Mouse (Mus musculus) embryonic facial prominence, embryonic 12.5 days (tissue): Measurements from ENCODE around the gene Mtmr3. TPM values are rescaled to one million over a fixed set of nuclear protein-coding genes. Genes with fewer than 3 reads are reported as not detected.
A peak's percentile ranks its signal among the peaks of the same experiment; 100 is the strongest.

ENCODE experiments used
- ATAC-seq: fragments of 200-750 bp; cut with Nextera tagmentation; 2 replicates; pipeline ENCODE4 v1.8.0; 2017; ENCODE audit not compliant: insufficient number of reproducible peaks, insufficient read depth, low FRiP score, low TSS enrichment
- H3K27ac ChIP-seq: fragments of 300-500 bp; sonication (generic); 2 replicates; pipeline ENCODE4 v1.5.1; 2016; ENCODE audit warnings: mild to moderate bottlenecking
- H3K27me3 ChIP-seq: fragments of 300-500 bp; sonication (generic); 2 replicates; pipeline ENCODE4 v1.6.1; 2016; ENCODE audit warnings: mild to moderate bottlenecking, moderate library complexity
- H3K36me3 ChIP-seq: fragments of 300-500 bp; sonication (generic); 2 replicates; pipeline ENCODE4 v1.6.1; 2016; ENCODE audit warnings: mild to moderate bottlenecking
- H3K4me1 ChIP-seq: fragments of 300-500 bp; sonication (generic); 2 replicates; pipeline ENCODE4 v1.6.1; 2016
- H3K4me2 ChIP-seq: fragments of 300-500 bp; sonication (generic); replicated peaks from 2 replicates; pipeline ENCODE4 v1.6.1; 2016; ENCODE audit warnings: mild to moderate bottlenecking, moderate library complexity
- H3K4me3 ChIP-seq: fragments of 300-500 bp; sonication (generic); 2 replicates; pipeline ENCODE4 v1.5.1; 2016; ENCODE audit warnings: mild to moderate bottlenecking
- H3K9ac ChIP-seq: fragments of 300-500 bp; sonication (generic); 2 replicates; pipeline ENCODE4 v1.6.1; 2016; ENCODE audit warnings: mild to moderate bottlenecking, moderate library complexity
- H3K9me3 ChIP-seq: fragments of 300-500 bp; sonication (generic); 2 replicates; pipeline ENCODE4 v1.6.1; 2016; ENCODE audit warnings: mild to moderate bottlenecking, moderate library complexity
- WGBS: fragments of 180-500 bp; shearing (Covaris S2); methylation state at CpG from one replicate; pipeline ENCODE4 v1.1.7; 2016; 5-methylcytosine and 5-hydroxymethylcytosine counted together
- polyA plus RNA-seq: library from polyadenylated mRNA; unstranded; fragments of >200 nt; fragmentation: Nextera tagmentation; extraction: Ambion mirVana; gene quantifications from 2 replicates; pipeline ENCODE4 v1.2.1, GENCODE M21; 2016

Gene Mtmr3
- polyA plus RNA-seq: 37.0 and 37.9 TPM in 2 replicates

DNA sequence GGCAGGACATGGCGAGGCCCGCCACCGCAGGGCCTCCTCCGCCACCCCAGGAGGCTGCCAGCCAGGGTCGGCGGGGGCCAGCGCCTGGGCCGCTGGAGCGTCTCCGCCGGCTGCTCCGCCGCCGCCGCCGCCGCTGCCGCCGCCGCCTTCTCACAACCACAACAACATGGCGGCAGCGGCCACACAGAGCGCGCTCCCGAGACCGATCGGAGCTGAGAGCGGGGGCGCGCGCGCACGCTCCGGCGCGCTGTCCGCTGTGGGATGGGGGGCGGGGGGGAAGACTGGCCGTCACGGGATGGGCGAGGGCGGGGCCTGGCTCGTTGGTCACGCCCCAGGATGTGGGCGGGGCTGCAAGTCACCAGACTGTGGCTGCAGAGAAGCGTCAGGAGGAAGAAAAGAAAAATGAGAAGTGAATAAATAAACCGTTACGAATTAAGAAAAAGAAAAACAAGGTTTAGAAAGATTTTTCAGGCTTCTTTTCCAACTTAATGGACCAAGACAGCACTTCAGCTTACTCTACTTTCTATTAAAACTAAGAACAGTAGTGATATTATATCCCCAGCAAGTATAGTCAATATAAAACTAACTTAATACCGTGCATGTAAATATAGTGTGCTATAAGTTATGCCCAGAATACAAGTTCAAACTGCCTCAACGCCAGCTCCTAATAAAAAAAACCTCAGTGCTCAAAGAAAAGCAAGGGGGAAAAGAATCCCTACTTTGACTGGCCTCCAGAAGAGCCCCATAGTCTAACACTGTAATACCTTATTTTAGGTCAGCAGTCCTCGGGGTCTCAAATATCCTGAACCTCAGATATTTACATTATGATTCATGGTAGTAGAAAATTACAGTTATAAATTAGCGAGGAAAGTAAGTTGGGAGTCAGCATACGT is at the start of gene Mtmr3:
Mtmr3 (minus strand) TSS at position 256 of the 893 bp plus-strand sequence.
- Histone ChIP-seq H3K27ac (peak within 1 kb of the TSS; percentile 95), H3K4me3 (peak within 1 kb of the TSS; percentile 90), H3K36me3 (no peaks in the 10 kb centered on the region), H3K4me2 (peak within 1 kb of the TSS; percentile 57), H3K4me1 (peaks cover 11% of the 10 kb centered on the region), H3K9ac (peak within 1 kb of the TSS; percentile 98), H3K27me3 (no peaks in the 10 kb centered on the region), H3K9me3 (no peaks in the 10 kb centered on the region)
- peak; percentile 91 for ATAC-seq
- WGBS: 3% methylated on average over 53 of the region's 53 CpGs

- H3K4me3 ChIP-seq: no peak overlapping the region
- H3K4me2 ChIP-seq: no peak overlapping the region
- H3K27me3 ChIP-seq: no peaks in the 10 kb centered on the region
- WGBS: 69% methylated on average over 5 of the region's 5 CpGs
- no peaks in the 10 kb centered on the region for H3K9me3 ChIP-seq
- no peak for ATAC-seq
- no peak overlapping the region for H3K27ac ChIP-seq
- peaks cover 2% of the 10 kb centered on the region; the same call in 1 of the 2 replicates for H3K4me1 ChIP-seq
- H3K36me3 ChIP-seq: peaks cover 31% of the 10 kb centered on the region
- H3K9ac ChIP-seq: no peak overlapping the region
Observed at GRCm38 (mm10) chr11:4643722-4644121, 49.1 kb upstream of the Mtmr3 start.

GRCm38 (mm10) chr11:4641185-4641584 is 46.5 kb upstream of the Mtmr3 start:
- no peaks in the 10 kb centered on the region for H3K9me3 ChIP-seq
- H3K4me2 ChIP-seq: no peak overlapping the region
- H3K36me3 ChIP-seq: peaks cover 14% of the 10 kb centered on the region
- H3K27me3 ChIP-seq: no peaks in the 10 kb centered on the region
- peaks cover 8% of the 10 kb centered on the region for H3K4me1 ChIP-seq
- ATAC-seq: no peak
- no peak overlapping the region for H3K9ac ChIP-seq
- H3K4me3 ChIP-seq: no peak overlapping the region
- no peak overlapping the region for H3K27ac ChIP-seq

DNA sequence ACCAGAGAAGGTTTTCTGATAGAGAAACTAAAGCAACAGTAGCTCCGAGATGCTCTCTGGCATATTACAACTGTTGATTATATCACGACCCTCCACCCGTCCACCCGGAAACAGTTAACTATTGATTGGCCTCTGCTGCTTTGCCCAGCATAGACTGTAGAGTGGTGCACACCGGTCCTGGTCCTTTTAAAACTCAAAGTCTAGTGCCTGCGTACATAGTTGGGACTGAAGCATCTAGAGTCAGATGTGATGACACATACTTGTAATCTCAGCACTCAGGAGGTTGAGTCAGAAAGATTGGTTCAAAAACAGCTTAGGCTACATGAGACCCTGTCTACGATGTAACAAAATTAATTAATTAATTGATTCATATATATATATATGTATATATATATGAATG is 43.6 kb upstream of the Mtmr3 start:
- H3K4me1 ChIP-seq: peaks cover 8% of the 10 kb centered on the region
- no peak overlapping the region for H3K27ac ChIP-seq
- H3K9ac ChIP-seq: peak overlapping the region; percentile 63
- H3K36me3 ChIP-seq: peaks cover 8% of the 10 kb centered on the region
- no peaks in the 10 kb centered on the region for H3K9me3 ChIP-seq
- H3K27me3 ChIP-seq: no peaks in the 10 kb centered on the region
- peak overlapping the region; percentile 75 for H3K4me3 ChIP-seq
- 23% methylated on average over 7 of the region's 7 CpGs for WGBS
- peak overlapping the region; percentile 85 for H3K4me2 ChIP-seq
- ATAC-seq: no peak

DNA sequence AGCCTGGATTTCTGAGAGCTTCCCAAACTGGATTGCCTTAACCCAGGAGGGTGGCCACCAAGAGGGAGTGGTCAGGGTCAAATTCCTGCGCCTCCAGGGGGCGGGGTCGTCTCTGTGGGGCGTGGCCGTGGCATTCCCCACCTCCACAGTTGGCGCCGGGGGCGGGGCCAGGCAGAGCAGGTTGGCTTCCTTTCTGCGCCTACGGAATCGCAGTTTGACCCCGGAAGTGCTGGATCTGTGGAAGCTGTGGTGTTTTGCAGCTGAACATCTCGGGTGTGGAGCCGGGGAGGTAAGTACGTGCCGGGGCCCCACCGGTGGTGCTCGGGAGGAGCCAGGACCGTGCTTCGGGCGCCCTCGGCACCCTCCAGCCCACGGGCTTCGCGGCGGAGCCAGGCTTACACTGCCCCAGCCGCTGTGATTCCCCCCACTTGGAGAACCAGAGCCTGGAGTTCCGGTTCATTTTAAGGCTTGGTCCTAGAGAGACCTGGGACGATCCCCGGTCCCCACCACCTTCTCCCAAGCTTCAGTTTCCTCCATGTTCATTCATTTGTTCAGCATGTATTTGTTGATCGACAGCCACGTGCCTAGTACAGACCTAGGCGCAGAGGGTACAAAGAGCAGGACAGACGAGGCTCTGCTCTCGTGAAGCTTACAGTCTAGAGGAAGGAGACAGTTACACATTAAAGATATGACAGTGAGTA is 43.0 kb upstream of the Mtmr3 start, which contains the start of gene Ascc2:
Ascc2 (plus strand) TSS at position 214 of the 701 bp plus-strand sequence.
- Histone ChIP-seq H3K4me3 (peak within 1 kb of the TSS; percentile 75), H3K4me1 (peaks cover 8% of the 10 kb centered on the region), H3K9me3 (no peaks in the 10 kb centered on the region), H3K36me3 (peaks cover 8% of the 10 kb centered on the region), H3K27ac (peak within 1 kb of the TSS; percentile 41), H3K4me2 (peak within 1 kb of the TSS; percentile 85), H3K27me3 (no peaks in the 10 kb centered on the region), H3K9ac (peak within 1 kb of the TSS; percentile 63)
- ATAC-seq: peak; percentile 79
- WGBS: under 1% methylated on average over 35 of the region's 35 CpGs

DNA sequence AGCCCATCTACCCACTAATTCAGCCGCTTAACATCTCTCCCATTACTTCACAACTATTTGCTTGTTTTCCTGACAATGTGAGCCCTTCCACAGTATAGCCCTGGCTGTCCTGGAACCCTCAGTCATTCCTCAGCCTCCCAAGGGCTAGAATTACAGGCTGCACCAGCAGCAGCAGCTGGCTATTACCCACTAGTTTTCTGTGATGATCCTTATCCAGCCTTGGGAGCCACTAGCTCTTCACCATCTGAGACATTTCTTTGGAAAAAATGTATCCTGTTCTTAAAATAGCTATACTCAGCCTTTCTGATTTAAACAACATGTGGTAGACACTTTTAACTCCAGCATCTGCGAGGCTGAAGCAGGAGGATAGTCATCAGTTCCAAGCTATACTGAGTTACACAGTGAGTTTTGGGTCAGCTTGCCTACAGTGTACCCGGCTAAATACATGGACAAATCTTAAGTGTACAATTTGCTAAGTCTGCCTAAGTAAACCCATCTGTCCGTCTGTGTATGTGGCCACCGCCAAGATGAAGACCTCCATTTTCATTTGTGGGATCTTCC is 42.2 kb upstream of the Mtmr3 start:
- Histone ChIP-seq H3K27ac (peak overlapping the region; percentile 41; the same call in 1 of the 2 replicates), H3K36me3 (peaks cover 8% of the 10 kb centered on the region), H3K9me3 (no peaks in the 10 kb centered on the region), H3K4me3 (peak overlapping the region; percentile 75), H3K27me3 (no peaks in the 10 kb centered on the region), H3K9ac (no peak overlapping the region), H3K4me2 (peak overlapping the region; percentile 85), H3K4me1 (peaks cover 8% of the 10 kb centered on the region)
- no peak for ATAC-seq
- 45% methylated on average over 5 of the region's 5 CpGs for WGBS

DNA sequence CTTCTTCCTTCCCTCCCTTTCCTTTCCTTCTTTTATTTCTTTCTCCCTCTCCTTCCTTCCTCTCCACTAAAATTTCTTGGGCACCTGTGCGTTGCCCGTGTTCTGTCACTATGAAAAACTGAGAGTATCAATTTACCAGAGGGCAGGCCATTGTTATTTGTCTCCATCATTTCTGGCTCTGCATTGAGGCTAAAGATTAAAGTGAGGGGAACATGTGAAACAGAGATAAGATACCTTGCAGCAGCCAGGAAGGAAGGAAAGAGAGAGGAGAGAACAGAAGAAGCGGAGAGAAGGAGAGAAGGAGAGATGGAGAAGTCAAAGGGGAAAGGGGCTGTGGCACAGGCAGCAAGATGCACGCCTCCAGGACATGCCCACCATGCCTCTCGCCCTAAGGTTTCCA is 39.7 kb upstream of the Mtmr3 start:
- H3K4me3 ChIP-seq: no peak overlapping the region
- no peaks in the 10 kb centered on the region for H3K36me3 ChIP-seq
- no peaks in the 10 kb centered on the region for H3K9me3 ChIP-seq
- no peak overlapping the region for H3K4me2 ChIP-seq
- H3K4me1 ChIP-seq: peaks cover 19% of the 10 kb centered on the region
- WGBS: 63% methylated on average over 5 of the region's 5 CpGs
- no peak overlapping the region for H3K9ac ChIP-seq
- ATAC-seq: no peak
- H3K27ac ChIP-seq: no peak overlapping the region
- H3K27me3 ChIP-seq: no peaks in the 10 kb centered on the region

GRCm38 (mm10) chr11:4633420-4633819 is 38.8 kb upstream of the Mtmr3 start:
- Histone ChIP-seq H3K9me3 (no peaks in the 10 kb centered on the region), H3K4me3 (no peak overlapping the region), H3K4me1 (peaks cover 14% of the 10 kb centered on the region), H3K27me3 (no peaks in the 10 kb centered on the region), H3K4me2 (no peak overlapping the region), H3K9ac (no peak overlapping the region), H3K27ac (no peak overlapping the region), H3K36me3 (no peaks in the 10 kb centered on the region)
- WGBS: 50% methylated on average over 2 of the region's 2 CpGs
- ATAC-seq: no peak

GRCm38 (mm10) chr11:4629861-4630280 is 35.2 kb upstream of the Mtmr3 start:
- ATAC-seq: no peak
- peaks cover 10% of the 10 kb centered on the region; the same call in 1 of the 2 replicates for H3K4me1 ChIP-seq
- H3K27ac ChIP-seq: peak overlapping the region; percentile 8; the same call in 1 of the 2 replicates
- H3K9ac ChIP-seq: no peak overlapping the region
- WGBS: 15% methylated on average over 8 of the region's 8 CpGs
- no peaks in the 10 kb centered on the region for H3K36me3 ChIP-seq
- no peaks in the 10 kb centered on the region for H3K9me3 ChIP-seq
- H3K27me3 ChIP-seq: no peaks in the 10 kb centered on the region
- no peak overlapping the region for H3K4me2 ChIP-seq
- H3K4me3 ChIP-seq: no peak overlapping the region

GRCm38 (mm10) chr11:4627636-4628035 is 33.0 kb upstream of the Mtmr3 start:
- 80% methylated on average over 7 of the region's 7 CpGs for WGBS
- H3K27ac ChIP-seq: no peak overlapping the region
- H3K36me3 ChIP-seq: no peaks in the 10 kb centered on the region
- no peak overlapping the region for H3K4me2 ChIP-seq
- H3K4me1 ChIP-seq: peaks cover 10% of the 10 kb centered on the region; the same call in 1 of the 2 replicates
- H3K9ac ChIP-seq: no peak overlapping the region
- H3K9me3 ChIP-seq: no peaks in the 10 kb centered on the region
- no peaks in the 10 kb centered on the region for H3K27me3 ChIP-seq
- no peak for ATAC-seq
- no peak overlapping the region for H3K4me3 ChIP-seq

GRCm38 (mm10) chr11:4625931-4626330 is 31.3 kb upstream of the Mtmr3 start:
- peaks cover 10% of the 10 kb centered on the region; the same call in 1 of the 2 replicates for H3K4me1 ChIP-seq
- no peaks in the 10 kb centered on the region for H3K9me3 ChIP-seq
- no peak overlapping the region for H3K27ac ChIP-seq
- H3K27me3 ChIP-seq: no peaks in the 10 kb centered on the region
- 73% methylated on average over 7 of the region's 7 CpGs for WGBS
- no peak overlapping the region for H3K4me3 ChIP-seq
- no peaks in the 10 kb centered on the region for H3K36me3 ChIP-seq
- H3K4me2 ChIP-seq: no peak overlapping the region
- H3K9ac ChIP-seq: no peak overlapping the region
- ATAC-seq: no peak
